Mouse (Mus musculus) heart, embryonic 14.5 days (tissue): Measurements from ENCODE around the gene Zfx. TPM values are rescaled to one million over a fixed set of nuclear protein-coding genes. Genes with fewer than 3 reads are reported as not detected.

Source experiments
- ATAC-seq: fragments of 200-750 bp; cut with Nextera tagmentation; 2 replicates; pipeline ENCODE4 v1.8.0; 2017; ENCODE audit warnings: low read depth, moderate TSS enrichment; ENCODE audit not compliant: insufficient number of reproducible peaks, insufficient read depth, low FRiP score
- H3K27ac ChIP-seq, 2 experiments: fragments of 200-500 bp in 1 of 2; fragments of 300-500 bp in 1 of 2; sonication (generic) in 1 of 2; replicated peaks in 1 of 2; 2 replicates each; pipeline ENCODE4 v1.5.1; 2012 to 2014; ENCODE audit warnings: low read depth in 2 of 2, low read length in 2 of 2, control low read depth in 1 of 2, mild to moderate bottlenecking in 1 of 2, mixed read lengths in 1 of 2; ENCODE audit not compliant: control insufficient read depth in 1 of 2, insufficient read depth in 1 of 2
- H3K27me3 ChIP-seq: fragments of 300-500 bp; sonication (generic); 2 replicates; pipeline ENCODE4 v1.6.1; 2014; ENCODE audit warnings: mild to moderate bottlenecking, low read length, control low read depth; ENCODE audit not compliant: control insufficient read depth, insufficient read depth
- H3K36me3 ChIP-seq: fragments of 300-500 bp; sonication (generic); 2 replicates; pipeline ENCODE4 v1.6.1; 2014; ENCODE audit warnings: mild to moderate bottlenecking, control low read depth, low read length, mixed read lengths; ENCODE audit not compliant: control insufficient read depth, insufficient read depth
- H3K4me1 ChIP-seq, 2 experiments: fragments of 200-500 bp in 1 of 2; fragments of 300-500 bp in 1 of 2; sonication (generic) in 1 of 2; 2 replicates each; pipeline ENCODE4 v1.6.1; 2012 to 2014; ENCODE audit warnings: low read length in 2 of 2, control low read depth in 1 of 2, mixed read lengths in 1 of 2; ENCODE audit not compliant: control insufficient read depth in 2 of 2, insufficient read depth in 2 of 2
- H3K4me2 ChIP-seq: fragments of 300-500 bp; sonication (generic); 2 replicates; pipeline ENCODE4 v1.6.1; 2014; ENCODE audit warnings: mild to moderate bottlenecking, low read length
- H3K4me3 ChIP-seq, 2 experiments: fragments of 200-500 bp in 1 of 2; fragments of 300-500 bp in 1 of 2; sonication (generic) in 1 of 2; 2 replicates each; pipeline ENCODE4 v1.5.1; 2012 to 2014; ENCODE audit warnings: low read length in 2 of 2, mild to moderate bottlenecking in 2 of 2, control low read depth in 1 of 2, low read depth in 1 of 2, moderate library complexity in 1 of 2; ENCODE audit not compliant: control insufficient read depth in 1 of 2, insufficient read depth in 1 of 2
- H3K9ac ChIP-seq: fragments of 300-500 bp; sonication (generic); 2 replicates; pipeline ENCODE4 v1.6.1; 2014; ENCODE audit warnings: mild to moderate bottlenecking, low read length
- H3K9me3 ChIP-seq: fragments of 300-500 bp; sonication (generic); 2 replicates; pipeline ENCODE4 v1.6.1; 2016; ENCODE audit warnings: low read length, control low read depth; ENCODE audit not compliant: control insufficient read depth
- WGBS: fragments of 180-500 bp; shearing (Covaris S2); extraction: QIAGEN DNeasy Blood & Tissue Kit; methylation state at CpG from one replicate; pipeline ENCODE4 v1.1.7; 2014; 5-methylcytosine and 5-hydroxymethylcytosine counted together
- polyA plus RNA-seq: library from polyadenylated mRNA; unstranded; fragments of >200 nt; fragmentation: Nextera tagmentation; extraction: Ambion mirVana; gene quantifications from 2 replicates; pipeline ENCODE4 v1.2.1, GENCODE M21; 2014

Zfx gene
- polyA plus RNA-seq, 1 experiment from 2014 or later, result 28.2 TPM

GRCm38 (mm10) chrX:94121161-94121856 is 2.2 kb downstream of the Zfx start:
- ATAC-seq, result no peak
- WGBS, result 21% methylated on average over 24 of the region's 24 CpGs
- no peaks in the 10 kb centered on the region for H3K36me3 ChIP-seq

GRCm38 (mm10) chrX:94118350-94118749 is 5.2 kb downstream of the Zfx start:
- Histone ChIP-seq H3K36me3 (no peaks in the 10 kb centered on the region), H3K9me3 (no peaks in the 10 kb centered on the region), H3K4me3 (no peak overlapping the region), H3K4me2 (no peak overlapping the region), H3K27me3 (peaks cover 23% of the 10 kb centered on the region), H3K9ac (no peak overlapping the region), H3K4me1 (0 out of 4 replicates have a peak, but pooled peaks cover 0 to 3% of the 10 kb centered on the region in 2 experiments), H3K27ac (no peak overlapping the region)
- ATAC-seq, result no peak

More at GRCm38 (mm10) chrX:94121161-94121856, 2.2 kb downstream of the Zfx start:
- peak overlapping the region; percentile 76 for H3K4me2 ChIP-seq
- H3K27ac ChIP-seq, result peak overlapping the region; percentile 97
- peak overlapping the region; percentile 93 for H3K9ac ChIP-seq
- H3K27me3 ChIP-seq, result peaks cover 17% of the 10 kb centered on the region
- 0 out of 4 replicates have a peak, but pooled peaks cover 0 to 3% of the 10 kb centered on the region in 2 experiments for H3K4me1 ChIP-seq
- H3K9me3 ChIP-seq, result no peaks in the 10 kb centered on the region
- peak overlapping the region; percentile 65 to 92 for H3K4me3 ChIP-seq

GRCm38 (mm10) chrX:94115882-94116281 is 7.6 kb downstream of the Zfx start:
- H3K27me3 ChIP-seq, result peaks cover 17% of the 10 kb centered on the region; the same call in 1 of the 2 replicates
- no peak overlapping the region for H3K4me3 ChIP-seq
- H3K9me3 ChIP-seq, result no peaks in the 10 kb centered on the region
- no peaks in the 10 kb centered on the region for H3K36me3 ChIP-seq
- no peak overlapping the region for H3K9ac ChIP-seq
- H3K4me1 ChIP-seq, result 0 out of 4 replicates have a peak, but pooled peaks cover 0 to 3% of the 10 kb centered on the region in 2 experiments
- WGBS, result 78% methylated on average over 6 of the region's 6 CpGs
- H3K4me2 ChIP-seq, result no peak overlapping the region
- no peak overlapping the region for H3K27ac ChIP-seq
- no peak for ATAC-seq

GRCm38 (mm10) chrX:94105964-94106363 is 17.5 kb downstream of the Zfx start:
- no peak overlapping the region for H3K27ac ChIP-seq
- peaks cover 14% of the 10 kb centered on the region for H3K36me3 ChIP-seq
- ATAC-seq, result no peak
- H3K9me3 ChIP-seq, result no peaks in the 10 kb centered on the region
- H3K4me3 ChIP-seq, result no peak overlapping the region
- WGBS, result 45% methylated on average over 2 of the region's 2 CpGs
- no peak overlapping the region for H3K4me2 ChIP-seq
- H3K27me3 ChIP-seq, result peaks cover 13% of the 10 kb centered on the region
- no peak overlapping the region for H3K9ac ChIP-seq
- peaks cover 0 to 4% of the 10 kb centered on the region in 2 experiments; a peak in 1 of 4 replicates for H3K4me1 ChIP-seq

- H3K27me3 ChIP-seq, result peaks cover 13% of the 10 kb centered on the region
- H3K4me1 ChIP-seq, result peaks cover 0 to 4% of the 10 kb centered on the region in 2 experiments; a peak in 1 of 4 replicates
- no peak for ATAC-seq
- H3K36me3 ChIP-seq, result peaks cover 28% of the 10 kb centered on the region
- H3K9me3 ChIP-seq, result no peaks in the 10 kb centered on the region
- no peak overlapping the region for H3K27ac ChIP-seq
- H3K4me2 ChIP-seq, result no peak overlapping the region
- H3K4me3 ChIP-seq, result no peak overlapping the region
- H3K9ac ChIP-seq, result no peak overlapping the region
These were observed 20.6 kb downstream of the Zfx start for GRCm38 (mm10) chrX:94102938-94103337.

GRCm38 (mm10) chrX:94100561-94100960 is 22.9 kb downstream of the Zfx start:
- peaks cover 13% of the 10 kb centered on the region for H3K27me3 ChIP-seq
- H3K27ac ChIP-seq, result no peak overlapping the region
- ATAC-seq, result no peak
- no peaks in the 10 kb centered on the region for H3K4me1 ChIP-seq
- 74% methylated on average over 1 of the region's 1 CpGs for WGBS
- no peak overlapping the region for H3K4me3 ChIP-seq
- no peak overlapping the region for H3K9ac ChIP-seq
- no peak overlapping the region for H3K4me2 ChIP-seq
- H3K9me3 ChIP-seq, result no peaks in the 10 kb centered on the region
- peaks cover 47% of the 10 kb centered on the region for H3K36me3 ChIP-seq

GRCm38 (mm10) chrX:94091001-94091400 is 32.5 kb downstream of the Zfx start:
- no peak for ATAC-seq
- no peaks in the 10 kb centered on the region for H3K9me3 ChIP-seq
- no peak overlapping the region for H3K27ac ChIP-seq
- H3K9ac ChIP-seq, result no peak overlapping the region
- H3K4me2 ChIP-seq, result no peak overlapping the region
- H3K4me1 ChIP-seq, result no peaks in the 10 kb centered on the region
- no peak overlapping the region for H3K4me3 ChIP-seq
- H3K27me3 ChIP-seq, result no peaks in the 10 kb centered on the region
- 62% methylated on average over 2 of the region's 2 CpGs for WGBS
- H3K36me3 ChIP-seq, result peaks cover 9% of the 10 kb centered on the region; the same call in 1 of the 2 replicates
